Mouse (Mus musculus) cerebellum, adult 2 months (tissue): ENCODE results near the gene 1700025F22Rik.
"Not testable (repeated sequence)": the region's sequence is repeated elsewhere in the genome, so short reads cannot be mapped to it uniquely, and the experiment has no call there.

Experiments used
- CTCF ChIP-seq: fragments of 200-500 bp; IDR thresholded peaks from 2 replicates; pipeline ENCODE4 v1.5.1; 2011; ENCODE audit warnings: low read depth, mild to moderate bottlenecking, control low read depth, low read length, moderate library complexity, borderline replicate concordance; ENCODE audit not compliant: insufficient read depth
- POLR2A ChIP-seq: fragments of 200-500 bp; IDR thresholded peaks from 2 replicates; pipeline ENCODE4 v1.6.1; 2011; ENCODE audit warnings: low read length, control low read depth, borderline replicate concordance; ENCODE audit not compliant: insufficient read depth

GRCm38 (mm10) chr19:11130776-11131175 lies 34.3 kb downstream of the 1700025F22Rik start, which contains the start of gene 1700017D01Rik:
- not testable (repeated sequence) for TF ChIP-seq CTCF, POLR2A
